Mouse (Mus musculus) ES-Bruce4 (cell line): ENCODE measurements around the gene Sp7.

Experiments used
- CTCF ChIP-seq: IDR thresholded peaks from one replicate; pipeline ENCODE4 v1.8.1; 2011; ENCODE audit warnings: low read depth, low read length
- POLR2A ChIP-seq: IDR thresholded peaks from one replicate; pipeline ENCODE4 v1.8.1; 2011; ENCODE audit warnings: low read length; ENCODE audit not compliant: insufficient read depth

GRCm38 (mm10) chr15:102400476-102401045, 33.6 kb upstream of the Sp7 start:
- TF ChIP-seq POLR2A (no peak), CTCF (no peak)
